Mouse (Mus musculus) brain, embryonic 18.5 days (tissue): ENCODE results near the gene Haus5.

ENCODE experiments used
- DNase-seq: peaks from one replicate; pipeline ENCODE4 v3.0.0-alpha.2; 2012; ENCODE audit warnings: low read depth, low spot score

The Haus5 gene

GRCm38 (mm10) chr7:30664529-30665200, at the start of gene Haus5:
Gene Haus5 (minus strand): TSS chr7:30664994.
- DNase-seq, result peak; percentile 88

- no peak for DNase-seq
These were observed 47.1 kb upstream of the Haus5 start, which contains the start of gene Atp4a for GRCm38 (mm10) chr7:30711942-30712341. Gene Atp4a (plus strand): TSS chr7:30712209.

GRCm38 (mm10) chr7:30707441-30707840, 42.6 kb upstream of the Haus5 start:
- no peak for DNase-seq

- no peak for DNase-seq
These were observed 41.6 kb upstream of the Haus5 start for GRCm38 (mm10) chr7:30706214-30706882.

- DNase-seq, result no peak
These were observed 33.8 kb upstream of the Haus5 start, which contains the start of gene 2200002J24Rik for GRCm38 (mm10) chr7:30698589-30698988. Gene 2200002J24Rik (plus strand): TSS chr7:30698926.

GRCm38 (mm10) chr7:30698101-30698500, 33.3 kb upstream of the Haus5 start:
- DNase-seq, result no peak

- no peak for DNase-seq
These were observed 23.5 kb upstream of the Haus5 start for GRCm38 (mm10) chr7:30688325-30688724.

- no peak for DNase-seq
These were observed 18.6 kb upstream of the Haus5 start for GRCm38 (mm10) chr7:30683425-30683824.

- DNase-seq, result no peak
These were observed 17.1 kb upstream of the Haus5 start for GRCm38 (mm10) chr7:30681897-30682296.

- no peak for DNase-seq
These were observed 13.6 kb upstream of the Haus5 start for GRCm38 (mm10) chr7:30678263-30678975.

- no peak for DNase-seq
These were observed 6.7 kb upstream of the Haus5 start, which contains the start of gene Pmis2 for GRCm38 (mm10) chr7:30671480-30671879. Gene Pmis2 (minus strand): TSS chr7:30671605.

GRCm38 (mm10) chr7:30669229-30669628, 4.4 kb upstream of the Haus5 start:
- no peak for DNase-seq

GRCm38 (mm10) chr7:30665321-30665720, 527 bp upstream of the Haus5 start:
- no peak for DNase-seq

GRCm38 (mm10) chr7:30649591-30650540, 14.9 kb downstream of the Haus5 start, which contains the start of gene Rbm42:
Gene Rbm42 (minus strand): TSS chr7:30650317.
- DNase-seq, result peak; percentile 98

- DNase-seq, result no peak
These were observed 25.7 kb downstream of the Haus5 start for GRCm38 (mm10) chr7:30639083-30639482.

GRCm38 (mm10) chr7:30636395-30636794, 28.4 kb downstream of the Haus5 start:
- no peak for DNase-seq

- DNase-seq, result no peak
These were observed 29.0 kb downstream of the Haus5 start, which contains the start of gene Etv2 for GRCm38 (mm10) chr7:30635752-30636151. Gene Etv2 (minus strand): TSS chr7:30635852.

- DNase-seq, result no peak
These were observed 30.2 kb downstream of the Haus5 start for GRCm38 (mm10) chr7:30634621-30635020.

GRCm38 (mm10) chr7:30633762-30634412, 30.9 kb downstream of the Haus5 start:
- no peak for DNase-seq

GRCm38 (mm10) chr7:30629013-30629412, 35.8 kb downstream of the Haus5 start:
- no peak for DNase-seq

- no peak for DNase-seq
These were observed 38.1 kb downstream of the Haus5 start for GRCm38 (mm10) chr7:30626647-30627046.
